Mouse (Mus musculus) heart, adult 10 weeks (tissue): Measurements from ENCODE around the gene Trim67. TPM values are rescaled to one million over a fixed set of nuclear protein-coding genes. Genes with fewer than 3 reads are reported as not detected.

Source experiments
- polyA plus RNA-seq: library from polyadenylated mRNA; stranded (reverse); fragments of 350-450 nt; fragmentation: Illumina TruSeq; extraction: RNeasy Lipid Tissue Mini Kit (QIAGEN cat#74804); gene quantifications from one replicate; pipeline ENCODE4 v1.2.3, GENCODE M21; 2014; ENCODE audit warnings: low read depth, low replicate concordance

Trim67 gene
- polyA plus RNA-seq: 1.1 TPM

GRCm38 (mm10) chr8:124792708-124793107 is at the start of gene Trim67:
Gene Trim67 (plus strand): TSS chr8:124793092.

GRCm38 (mm10) chr8:124751709-124752173 is 41.2 kb upstream of the Trim67 start, which contains the start of gene Fam89a:
Gene Fam89a (minus strand): TSS chr8:124751832.

GRCm38 (mm10) chr8:124862321-124863162 is 69.7 kb downstream of the Trim67 start, which contains the start of the genes Gnpat and 2810004N23Rik:
Gene Gnpat (plus strand): TSS chr8:124863033.
Gene 2810004N23Rik (minus strand): TSS chr8:124863120.

Other genes with a start within 250 kb of the Trim67 start
- gene Agt, start 223.4 kb upstream of the Trim67 start, polyA plus RNA-seq: 5.2 TPM
- not detected for gene Capn9, start 217.0 kb upstream of the Trim67 start, polyA plus RNA-seq
- 46.7 TPM for gene 2310022B05Rik, start 129.7 kb upstream of the Trim67 start, polyA plus RNA-seq
- 16.0 TPM for gene Ttc13, start 71.1 kb upstream of the Trim67 start, polyA plus RNA-seq
- 8.5 TPM for gene Arv1, start 71.0 kb upstream of the Trim67 start, polyA plus RNA-seq
- gene Fam89a, start 41.3 kb upstream of the Trim67 start, polyA plus RNA-seq: 1.9 TPM
- 230 TPM for gene Gnpat, start 69.9 kb downstream of the Trim67 start, polyA plus RNA-seq
- 72.8 TPM for gene 2810004N23Rik, start 70.0 kb downstream of the Trim67 start, polyA plus RNA-seq
- 9.3 TPM for gene Exoc8, start 104.6 kb downstream of the Trim67 start, polyA plus RNA-seq
- 13.0 TPM for gene Sprtn, start 104.8 kb downstream of the Trim67 start, polyA plus RNA-seq
- gene Egln1, start 156.2 kb downstream of the Trim67 start, polyA plus RNA-seq: 268 TPM
- 74.2 TPM for gene Tsnax, start 219.9 kb downstream of the Trim67 start, polyA plus RNA-seq